Mouse (Mus musculus) embryonic facial prominence, embryonic 11.5 days (tissue): ENCODE measurements around the gene Tgfbrap1. TPM values are rescaled to one million over a fixed set of nuclear protein-coding genes. Genes with fewer than 3 reads are reported as not detected.
"Not testable (repeated sequence)": the region's sequence is repeated elsewhere in the genome, so short reads cannot be mapped to it uniquely, and the experiment has no call there.

ENCODE experiments used
- ATAC-seq: fragments of 200-750 bp; cut with Nextera tagmentation; replicated peaks from 2 replicates; pipeline ENCODE4 v1.8.0; 2017; ENCODE audit warnings: low read depth; ENCODE audit not compliant: insufficient number of reproducible peaks, low FRiP score, low TSS enrichment
- DNase-seq: peaks from one replicate; pipeline ENCODE4 v3.0.0-alpha.2; 2015; ENCODE audit warnings: low spot score
- H3K27ac ChIP-seq: fragments of 300-500 bp; sonication (generic); replicated peaks from 2 replicates; pipeline ENCODE4 v1.5.1; 2014; ENCODE audit warnings: mild to moderate bottlenecking, low read depth, low read length, control low read depth
- H3K27me3 ChIP-seq: fragments of 300-500 bp; sonication (generic); 2 replicates; pipeline ENCODE4 v1.6.1; 2014; ENCODE audit warnings: mild to moderate bottlenecking, low read length, moderate library complexity, mixed read lengths; ENCODE audit not compliant: control insufficient read depth, insufficient read depth
- H3K36me3 ChIP-seq: fragments of 300-500 bp; sonication (generic); replicated peaks from 2 replicates; pipeline ENCODE4 v1.6.1; 2014; ENCODE audit warnings: low read depth, mild to moderate bottlenecking, low read length, moderate library complexity, mixed read lengths; ENCODE audit not compliant: control insufficient read depth, insufficient read depth
- H3K4me1 ChIP-seq: fragments of 300-500 bp; sonication (generic); 2 replicates; pipeline ENCODE4 v1.6.1; 2014; ENCODE audit warnings: low read length, mixed read lengths; ENCODE audit not compliant: control insufficient read depth, insufficient read depth
- H3K4me2 ChIP-seq: fragments of 300-500 bp; sonication (generic); 2 replicates; pipeline ENCODE4 v1.6.1; 2014; ENCODE audit warnings: low read depth, mild to moderate bottlenecking, control low read depth, low read length, moderate library complexity
- H3K4me3 ChIP-seq: fragments of 300-500 bp; sonication (generic); 2 replicates; pipeline ENCODE4 v1.5.1; 2014; ENCODE audit warnings: low read depth, low read length, control low read depth
- H3K9ac ChIP-seq: fragments of 300-500 bp; sonication (generic); replicated peaks from 2 replicates; pipeline ENCODE4 v1.6.1; 2014; ENCODE audit warnings: mild to moderate bottlenecking, control low read depth, low read length
- H3K9me3 ChIP-seq: fragments of 300-500 bp; sonication (generic); replicated peaks from 2 replicates; pipeline ENCODE4 v1.6.1; 2016; ENCODE audit warnings: mild to moderate bottlenecking, low read length, inconsistent platforms, mixed read lengths; ENCODE audit not compliant: control insufficient read depth
- WGBS: fragments of 180-500 bp; shearing (Covaris S2); extraction: QIAGEN DNeasy Blood & Tissue Kit; methylation state at CpG from one replicate; pipeline ENCODE4 v1.1.7; 2014; 5-methylcytosine and 5-hydroxymethylcytosine counted together
- polyA plus RNA-seq: library from polyadenylated mRNA; unstranded; fragments of >200 nt; fragmentation: Nextera tagmentation; extraction: Ambion mirVana; gene quantifications from 2 replicates; pipeline ENCODE4 v1.2.1, GENCODE M21; 2014

The Tgfbrap1 gene
- polyA plus RNA-seq, 1 experiment from 2014 or later, result 12.1 TPM

DNA sequence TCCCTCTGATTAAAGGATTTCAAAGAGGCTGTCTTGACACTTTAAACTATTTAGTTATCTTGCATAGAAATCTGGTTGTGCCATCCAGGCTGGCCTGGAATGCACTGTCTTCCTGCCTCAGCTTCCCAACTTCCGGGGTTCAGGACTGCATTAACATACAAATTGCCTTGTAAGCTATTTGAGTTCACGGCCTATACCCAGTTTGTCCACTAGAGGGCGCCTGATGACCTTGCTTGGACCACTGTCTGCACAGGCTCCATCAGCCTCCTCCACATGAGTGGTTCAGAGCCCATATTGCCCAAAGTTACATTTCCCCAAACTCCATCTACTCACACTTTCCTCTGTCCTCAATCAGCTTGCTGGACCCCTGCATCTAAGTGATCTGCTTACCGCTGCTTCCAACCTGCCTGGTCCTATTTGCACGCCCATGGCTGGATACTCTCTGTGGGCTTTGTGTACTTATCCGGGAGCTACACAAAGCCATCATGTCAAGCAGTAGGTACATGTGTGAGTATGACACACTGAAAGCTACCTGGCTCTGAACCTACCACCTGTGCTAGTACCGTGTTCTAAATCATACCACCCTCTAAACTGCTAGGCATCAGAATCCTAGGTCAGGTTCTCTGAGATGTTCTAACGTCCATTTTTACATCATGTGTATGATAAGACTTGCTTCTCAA lies 41.3 kb upstream of the Tgfbrap1 start:
- no peak overlapping the region for H3K27ac ChIP-seq
- H3K4me3 ChIP-seq, result no peak overlapping the region
- peak; percentile 95 for DNase-seq
- H3K36me3 ChIP-seq, result no peaks in the 10 kb centered on the region
- 47% methylated on average over 8 of the region's 8 CpGs for WGBS
- ATAC-seq, result peak; percentile 61; the same call in 1 of the 2 replicates
- H3K4me2 ChIP-seq, result no peak overlapping the region
- H3K9ac ChIP-seq, result no peak overlapping the region
- H3K27me3 ChIP-seq, result no peaks in the 10 kb centered on the region
- no peaks in the 10 kb centered on the region for H3K9me3 ChIP-seq
- no peaks in the 10 kb centered on the region for H3K4me1 ChIP-seq

DNA sequence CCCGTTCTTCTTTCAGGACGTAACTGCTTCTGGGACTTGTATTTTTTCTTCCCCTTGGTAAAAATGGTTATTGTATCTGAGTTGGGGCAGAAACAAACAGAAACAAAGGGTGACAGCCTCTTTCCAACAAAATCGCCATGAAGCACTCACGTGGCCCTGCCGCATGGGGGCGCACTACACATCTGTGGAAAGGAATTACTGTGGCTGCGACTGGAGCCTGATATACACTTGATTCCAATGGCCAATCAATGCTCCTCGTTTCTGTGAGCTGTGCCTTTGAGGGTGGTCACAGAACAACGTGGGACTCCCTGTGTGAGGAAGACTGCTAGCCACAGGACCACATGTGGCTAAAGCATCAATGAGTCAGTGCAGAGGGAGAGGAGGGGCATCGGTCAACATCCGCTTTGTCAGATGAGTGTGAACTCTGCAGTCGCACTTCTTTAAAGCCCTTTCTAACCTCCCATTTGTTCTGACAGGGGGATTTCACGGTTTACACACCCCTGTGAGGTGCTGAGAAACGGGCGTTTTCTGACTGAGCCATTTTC lies 39.9 kb upstream of the Tgfbrap1 start:
- no peaks in the 10 kb centered on the region for H3K4me1 ChIP-seq
- no peaks in the 10 kb centered on the region for H3K27me3 ChIP-seq
- no peak for DNase-seq
- no peak overlapping the region for H3K27ac ChIP-seq
- no peak overlapping the region for H3K9ac ChIP-seq
- H3K4me3 ChIP-seq, result no peak overlapping the region
- no peaks in the 10 kb centered on the region for H3K36me3 ChIP-seq
- no peak for ATAC-seq
- H3K4me2 ChIP-seq, result no peak overlapping the region
- WGBS, result 72% methylated on average over 15 of the region's 15 CpGs
- H3K9me3 ChIP-seq, result no peaks in the 10 kb centered on the region

DNA sequence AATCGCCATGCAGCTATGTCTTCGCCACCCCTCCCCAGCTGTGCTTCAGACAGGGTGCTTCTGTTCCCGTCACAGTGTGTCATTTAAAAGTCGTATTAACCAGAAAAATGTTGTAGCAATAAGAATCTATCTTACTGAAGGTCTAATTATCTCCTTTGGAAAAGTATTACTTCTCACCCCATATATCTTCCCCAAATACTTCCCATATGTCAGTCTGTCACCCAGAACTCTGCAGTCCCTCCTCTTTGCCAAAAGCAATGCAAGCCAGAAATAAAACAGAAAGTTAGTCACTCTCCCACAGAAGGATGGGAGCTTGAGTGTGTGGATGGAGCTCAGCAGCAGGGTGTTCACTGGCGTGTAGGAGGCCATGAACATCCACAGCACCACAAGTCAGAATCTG lies 38.9 kb upstream of the Tgfbrap1 start:
- WGBS, result 83% methylated on average over 5 of the region's 5 CpGs
- no peaks in the 10 kb centered on the region for H3K27me3 ChIP-seq
- no peak overlapping the region for H3K4me2 ChIP-seq
- no peak for DNase-seq
- H3K4me3 ChIP-seq, result no peak overlapping the region
- no peak for ATAC-seq
- no peaks in the 10 kb centered on the region for H3K36me3 ChIP-seq
- no peaks in the 10 kb centered on the region for H3K9me3 ChIP-seq
- H3K4me1 ChIP-seq, result no peaks in the 10 kb centered on the region
- no peak overlapping the region for H3K27ac ChIP-seq
- H3K9ac ChIP-seq, result no peak overlapping the region

GRCm38 (mm10) chr1:43136488-43137029 lies 38.1 kb upstream of the Tgfbrap1 start:
- not testable (repeated sequence) for H3K4me2 ChIP-seq, DNase-seq, H3K9me3 ChIP-seq, H3K9ac ChIP-seq, H3K27ac ChIP-seq, ATAC-seq, H3K4me1 ChIP-seq, H3K4me3 ChIP-seq, H3K27me3 ChIP-seq, H3K36me3 ChIP-seq
- WGBS, result 69% methylated on average over 2 of the region's 2 CpGs

- Histone ChIP-seq H3K36me3 (no peaks in the 10 kb centered on the region), H3K9ac (no peak overlapping the region), H3K4me1 (no peaks in the 10 kb centered on the region), H3K4me3 (no peak overlapping the region), H3K27me3 (no peaks in the 10 kb centered on the region), H3K27ac (no peak overlapping the region), H3K9me3 (no peaks in the 10 kb centered on the region), H3K4me2 (no peak overlapping the region)
- no peak for DNase-seq
- 90% methylated on average over 9 of the region's 9 CpGs for WGBS
- no peak for ATAC-seq
Measured at GRCm38 (mm10) chr1:43131591-43131990, 33.2 kb upstream of the Tgfbrap1 start.

DNA sequence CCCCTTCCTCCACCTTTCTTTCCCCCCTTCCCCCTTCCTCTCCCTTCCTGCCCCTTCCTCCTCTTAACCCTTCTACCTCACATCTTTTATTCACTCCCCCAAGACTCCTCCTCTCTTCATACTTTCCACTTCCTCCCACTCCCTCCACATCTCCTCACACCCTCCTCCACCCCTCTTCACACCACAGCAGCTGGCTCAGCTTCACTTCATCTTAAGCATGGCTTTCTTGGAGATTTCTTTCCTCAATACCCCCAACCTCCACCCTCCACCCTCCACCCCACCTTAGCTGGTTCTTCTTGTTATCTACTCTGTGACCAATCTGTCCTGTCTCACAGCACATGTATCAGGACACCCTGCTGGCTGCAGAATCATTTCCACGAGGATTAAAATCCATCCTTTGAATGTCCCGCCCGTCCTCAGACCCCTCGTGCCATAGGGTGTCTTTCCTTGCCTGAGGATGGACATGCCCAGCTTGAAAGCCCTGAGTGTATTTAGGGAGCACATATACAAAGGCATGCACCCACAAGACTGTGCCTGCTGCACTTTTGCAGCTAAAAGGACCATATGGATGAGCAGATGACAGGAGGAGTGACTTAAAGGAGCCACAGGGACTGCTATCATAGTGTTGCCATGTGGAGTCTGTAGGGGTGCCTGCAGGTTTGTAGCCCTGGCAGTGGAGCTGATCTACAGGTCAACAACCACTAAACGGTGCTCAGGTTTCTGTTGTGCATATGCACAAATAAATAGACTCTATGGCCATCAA lies 32.0 kb upstream of the Tgfbrap1 start:
- DNase-seq (no peak), ATAC-seq (no peak)
- WGBS, result 77% methylated on average over 5 of the region's 5 CpGs
- no peaks in the 10 kb centered on the region for H3K27me3 ChIP-seq
- no peak overlapping the region for H3K4me2 ChIP-seq
- no peaks in the 10 kb centered on the region for H3K9me3 ChIP-seq
- no peak overlapping the region for H3K4me3 ChIP-seq
- H3K9ac ChIP-seq, result no peak overlapping the region
- no peaks in the 10 kb centered on the region for H3K36me3 ChIP-seq
- H3K27ac ChIP-seq, result no peak overlapping the region
- H3K4me1 ChIP-seq, result no peaks in the 10 kb centered on the region

DNA sequence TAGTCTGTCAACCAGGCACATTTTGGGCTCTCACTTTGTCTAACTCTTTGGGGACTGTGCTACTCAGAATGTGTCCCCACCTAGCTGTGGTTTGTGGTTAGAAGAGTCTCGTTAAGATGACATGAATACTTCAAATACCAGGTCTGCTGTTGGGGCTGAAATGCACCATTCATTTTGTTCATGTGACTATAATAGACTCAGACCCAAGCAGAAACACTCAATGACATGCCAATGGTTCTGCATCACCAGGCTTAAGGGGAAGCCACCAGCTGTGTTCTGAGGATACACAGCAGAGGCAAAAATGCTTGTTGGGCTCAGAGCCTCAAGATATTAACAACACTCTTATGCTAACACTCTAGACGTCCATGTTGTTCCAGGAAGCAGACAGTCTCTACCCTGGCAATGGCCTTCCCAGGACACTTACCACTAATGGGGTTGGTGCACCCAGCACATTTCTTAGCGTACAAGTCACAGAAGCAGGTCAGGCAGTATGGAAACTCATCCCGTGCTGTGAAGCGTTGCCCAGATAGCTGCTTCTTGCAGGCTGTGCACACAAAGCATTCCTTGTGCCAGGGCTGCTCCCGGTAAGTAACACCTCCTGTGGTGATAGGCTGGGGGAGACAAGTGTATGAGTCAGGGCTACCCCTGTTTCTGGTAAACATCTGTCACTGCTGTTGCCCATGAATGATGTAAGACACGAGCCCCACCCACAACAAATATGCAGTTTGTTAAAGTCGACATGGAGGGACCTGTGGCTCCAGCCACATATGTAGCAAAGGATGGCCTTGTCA lies 29.6 kb upstream of the Tgfbrap1 start:
- Histone ChIP-seq H3K27me3 (no peaks in the 10 kb centered on the region), H3K9ac (no peak overlapping the region)
- 78% methylated on average over 8 of the region's 8 CpGs for WGBS

More for the DNA sequence above, 29.6 kb upstream of the Tgfbrap1 start:
- H3K4me3 ChIP-seq, result no peak overlapping the region
- H3K27ac ChIP-seq, result no peak overlapping the region
- no peak for DNase-seq
- ATAC-seq, result no peak
- no peak overlapping the region for H3K4me2 ChIP-seq
- H3K4me1 ChIP-seq, result no peaks in the 10 kb centered on the region
- H3K9me3 ChIP-seq, result no peaks in the 10 kb centered on the region
- H3K36me3 ChIP-seq, result no peaks in the 10 kb centered on the region
